Mouse (Mus musculus): ENCODE data around the gene Nup153.

Nup153 gene

DNA sequence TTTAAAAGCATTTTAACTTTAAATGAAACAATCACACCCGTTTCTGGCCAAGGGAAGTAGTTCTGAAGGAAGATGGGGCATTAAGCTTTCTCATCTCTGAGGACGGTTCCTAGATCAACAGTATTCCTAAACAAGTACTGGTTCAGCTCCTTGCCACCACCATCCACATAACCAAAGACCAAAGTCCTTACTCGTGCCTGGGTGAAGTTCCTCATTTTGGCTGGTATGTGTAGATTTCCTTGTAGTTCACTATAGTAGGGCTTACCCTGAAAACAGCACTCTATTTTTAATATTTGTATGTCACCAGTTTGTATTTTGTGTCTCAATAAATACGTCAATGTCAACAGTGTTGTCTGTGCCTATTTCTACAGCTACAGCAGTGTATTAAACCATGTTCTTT is 50.0 kb downstream of the Nup153 start:
- no peak for ATAC-seq (ENCODE audit: insufficient number of reproducible peaks, low FRiP score, low TSS enrichment)

- no peak for ATAC-seq (ENCODE audit: insufficient number of reproducible peaks, low FRiP score, low TSS enrichment)
Observed at GRCm38 (mm10) chr13:46674601-46675000, 53.1 kb downstream of the Nup153 start.

DNA sequence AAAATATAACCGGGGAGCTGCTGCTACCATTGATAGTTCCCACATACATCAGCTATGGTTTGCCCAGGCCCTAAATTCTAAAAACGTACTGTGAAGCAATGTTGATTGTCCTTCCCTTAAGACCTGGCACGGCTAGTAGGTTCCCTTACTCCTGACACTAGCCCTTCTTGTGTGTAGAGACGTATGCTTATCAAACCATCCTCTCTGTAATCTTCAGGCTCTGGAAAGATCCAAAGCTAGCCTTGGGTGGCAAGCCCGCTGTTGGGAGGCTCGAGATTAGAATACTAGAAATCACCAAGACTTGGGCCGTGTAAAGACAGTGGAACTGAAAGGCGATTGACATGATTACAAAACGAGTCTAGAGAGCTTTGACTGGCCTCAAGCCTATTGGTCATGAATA is 57.2 kb downstream of the Nup153 start:
- ATAC-seq (ENCODE audit: insufficient number of reproducible peaks, low FRiP score, low TSS enrichment), result no peak

DNA sequence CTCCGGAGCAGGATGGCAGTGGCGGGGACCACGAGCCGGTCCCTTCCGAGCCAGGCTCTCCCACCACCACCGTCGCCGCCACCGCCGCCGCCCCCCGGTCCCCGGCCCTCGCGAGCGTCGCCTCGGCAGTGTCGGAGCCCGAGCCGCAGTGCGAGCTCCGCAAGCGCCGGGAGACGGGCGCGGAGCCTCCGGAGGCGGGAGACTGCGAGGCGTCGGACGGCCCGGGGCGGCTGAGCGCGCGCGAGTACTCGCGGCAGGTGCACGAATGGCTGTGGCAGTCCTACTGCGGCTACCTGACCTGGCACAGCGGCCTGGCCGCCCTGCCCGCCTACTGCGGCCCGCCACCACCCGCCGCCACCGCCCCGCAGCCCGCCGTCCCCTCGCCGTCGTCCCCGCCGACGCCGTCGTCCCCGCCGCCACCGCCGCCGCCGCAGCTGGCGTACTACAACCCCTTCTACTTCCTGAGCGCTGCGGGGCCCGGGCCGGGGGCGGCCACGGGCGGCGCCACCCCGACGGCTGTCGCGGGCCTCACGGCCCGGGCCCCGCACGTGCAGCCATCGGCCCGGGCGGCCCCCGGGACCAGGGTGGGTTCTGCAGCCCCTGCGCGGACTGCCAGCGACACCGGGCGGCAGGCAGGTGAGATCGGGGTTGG is 58.0 kb downstream of the Nup153 start:
- peak; percentile 34; the same call in 1 of the 2 replicates for ATAC-seq (ENCODE audit: insufficient number of reproducible peaks, low FRiP score, low TSS enrichment)

DNA sequence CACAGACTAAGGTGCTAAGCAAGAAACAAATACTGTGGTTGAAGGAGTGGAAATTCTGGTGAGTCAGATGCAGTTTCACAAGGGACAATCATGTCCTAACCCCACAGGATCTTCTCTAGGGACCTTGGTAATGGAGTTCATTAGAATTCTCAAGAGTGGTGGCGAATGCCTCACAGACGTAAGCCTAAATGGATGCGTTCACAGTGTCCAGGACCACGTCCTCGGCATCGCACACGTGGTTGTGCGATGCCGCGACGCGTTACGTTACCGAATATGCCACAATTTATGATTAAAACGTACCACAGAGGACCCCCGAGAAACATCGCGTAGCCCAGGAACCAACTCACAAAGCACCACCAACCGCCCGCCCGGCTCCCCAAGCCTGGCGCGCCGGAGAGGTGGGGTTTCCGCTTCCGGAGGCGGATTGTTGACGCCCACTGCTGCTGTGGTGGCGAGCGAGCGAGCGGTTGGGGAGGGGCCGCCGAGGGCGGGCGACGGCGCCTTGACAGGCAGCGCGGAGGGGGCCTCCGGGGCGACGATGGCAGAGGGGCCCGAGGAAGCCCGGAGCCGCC is 58.6 kb downstream of the Nup153 start, which contains the start of gene Fam8a1:
TSS of gene Fam8a1 (plus strand) at position 475 of the 572 bp plus-strand sequence.
- ATAC-seq (ENCODE audit: insufficient number of reproducible peaks, low FRiP score, low TSS enrichment), result peak; percentile 93

GRCm38 (mm10) chr13:46663461-46663964 is 64.2 kb downstream of the Nup153 start:
- ATAC-seq (ENCODE audit: insufficient number of reproducible peaks, low FRiP score, low TSS enrichment), result no peak

- ATAC-seq (ENCODE audit: insufficient number of reproducible peaks, low FRiP score, low TSS enrichment), result no peak
Observed at GRCm38 (mm10) chr13:46659211-46659610, 68.5 kb downstream of the Nup153 start.

DNA sequence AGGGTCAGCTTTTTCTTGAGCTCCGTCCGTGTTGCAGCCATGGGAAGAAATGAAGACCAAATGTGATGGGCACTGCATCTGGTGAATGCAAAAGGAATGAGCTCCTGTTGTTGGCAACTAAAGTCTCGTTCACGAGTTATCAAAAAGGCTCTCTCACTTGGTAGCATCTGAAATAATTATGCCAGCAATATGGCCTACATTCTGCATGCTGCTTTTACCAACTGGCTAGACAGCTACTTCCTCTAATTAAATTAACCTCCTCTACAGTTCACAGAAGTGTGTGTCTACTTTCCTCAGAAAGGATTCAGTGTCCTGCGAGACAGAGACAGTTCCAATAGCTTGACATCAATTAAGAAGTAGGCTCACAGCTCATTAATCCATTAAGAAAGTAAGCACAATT is 73.2 kb downstream of the Nup153 start:
- no peak for ATAC-seq (ENCODE audit: insufficient number of reproducible peaks, low FRiP score, low TSS enrichment)

GRCm38 (mm10) chr13:46653671-46654070 is 74.1 kb downstream of the Nup153 start:
- ATAC-seq (ENCODE audit: insufficient number of reproducible peaks, low FRiP score, low TSS enrichment), result no peak

DNA sequence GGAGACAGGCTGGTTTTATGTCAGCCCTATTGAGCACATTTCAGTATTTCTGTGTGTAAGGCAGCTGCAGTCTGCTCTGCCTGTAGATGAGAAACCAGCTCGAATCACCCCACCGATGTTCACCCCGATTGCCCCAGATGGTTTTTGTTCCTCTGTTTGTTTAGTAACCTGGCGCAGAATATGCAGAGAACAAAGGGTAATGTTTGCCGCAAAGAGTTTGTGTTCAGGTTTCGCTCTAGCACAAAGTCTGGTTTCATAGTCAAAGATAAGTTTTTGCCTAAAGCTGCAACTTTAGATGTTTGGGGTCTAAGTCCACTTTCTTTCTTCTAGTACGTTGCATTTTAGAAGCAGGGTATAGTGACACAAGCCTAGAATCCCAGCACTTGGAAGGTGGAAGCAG is 75.1 kb downstream of the Nup153 start:
- ATAC-seq (ENCODE audit: insufficient number of reproducible peaks, low FRiP score, low TSS enrichment), result no peak

GRCm38 (mm10) chr13:46651853-46652252 is 75.9 kb downstream of the Nup153 start:
- ATAC-seq (ENCODE audit: insufficient number of reproducible peaks, low FRiP score, low TSS enrichment), result no peak

- ATAC-seq (ENCODE audit: insufficient number of reproducible peaks, low FRiP score, low TSS enrichment), result no peak
Observed at GRCm38 (mm10) chr13:46645476-46645875, 82.3 kb downstream of the Nup153 start.

DNA sequence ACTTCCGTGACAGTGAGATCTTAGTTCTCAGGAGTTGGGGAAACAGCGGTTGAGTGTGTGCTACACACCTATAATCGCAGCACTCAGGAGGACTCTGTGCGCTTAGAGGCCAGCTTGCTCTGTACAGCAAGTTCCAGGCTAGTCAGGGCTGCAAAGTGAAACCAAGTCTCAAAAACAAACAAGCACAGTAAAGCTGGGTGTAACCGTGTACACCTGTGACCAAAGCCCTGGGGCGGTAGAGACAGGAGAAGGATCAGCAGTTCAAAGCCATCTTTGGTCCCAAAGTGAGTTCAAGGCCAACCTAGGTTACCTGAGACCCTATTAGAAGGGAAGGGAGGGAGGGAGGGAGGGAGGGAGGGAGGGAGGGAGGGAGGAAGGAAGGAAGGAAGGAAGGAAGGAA is 83.6 kb downstream of the Nup153 start:
- ATAC-seq (ENCODE audit: insufficient number of reproducible peaks, low FRiP score, low TSS enrichment), result no peak

- ATAC-seq (ENCODE audit: insufficient number of reproducible peaks, low FRiP score, low TSS enrichment), result no peak
Observed at GRCm38 (mm10) chr13:46642318-46642717, 85.4 kb downstream of the Nup153 start.

DNA sequence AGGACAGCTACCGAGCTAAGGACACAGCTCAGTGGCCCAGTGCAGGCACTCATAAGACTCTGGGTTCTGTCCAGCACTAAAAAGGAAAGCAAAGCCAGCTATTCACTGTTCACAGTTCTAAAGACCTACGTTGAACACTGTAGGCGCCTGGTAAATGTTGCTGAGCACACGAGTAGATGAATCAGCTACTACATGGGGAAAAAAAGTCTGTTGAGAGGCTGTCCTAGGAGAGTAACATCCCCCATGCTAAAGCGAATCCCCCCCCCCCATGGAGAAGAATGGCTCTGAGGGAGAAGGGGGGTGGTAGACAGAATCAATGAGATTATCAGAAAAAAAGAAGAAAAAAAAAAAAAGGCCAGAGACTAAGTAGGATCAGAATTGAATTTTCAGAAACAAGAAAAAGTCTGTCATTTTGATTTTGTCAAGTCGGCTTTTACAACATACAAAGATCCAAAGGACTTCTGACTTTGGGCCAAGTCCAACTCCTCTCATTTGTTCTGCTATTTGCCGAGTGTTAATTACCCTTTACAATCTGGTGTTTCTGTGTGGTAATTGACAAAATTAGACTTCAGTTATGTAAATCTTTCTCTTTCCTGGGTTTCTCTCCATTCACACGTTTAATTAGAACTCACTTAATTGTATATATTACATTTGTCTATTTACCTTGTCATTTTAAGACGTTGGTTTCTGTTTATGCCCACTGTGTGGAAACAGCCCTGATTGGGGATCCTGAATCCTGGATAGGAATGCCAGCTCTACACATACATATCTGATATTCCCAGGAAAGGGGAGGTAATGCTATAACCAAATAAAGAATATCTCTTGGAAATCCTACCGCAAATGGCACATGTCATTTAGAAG is 86.9 kb downstream of the Nup153 start:
- no peak for ATAC-seq (ENCODE audit: insufficient number of reproducible peaks, low FRiP score, low TSS enrichment)

- ATAC-seq (ENCODE audit: insufficient number of reproducible peaks, low FRiP score, low TSS enrichment), result no peak
Observed at GRCm38 (mm10) chr13:46634133-46634488, 93.6 kb downstream of the Nup153 start.

DNA sequence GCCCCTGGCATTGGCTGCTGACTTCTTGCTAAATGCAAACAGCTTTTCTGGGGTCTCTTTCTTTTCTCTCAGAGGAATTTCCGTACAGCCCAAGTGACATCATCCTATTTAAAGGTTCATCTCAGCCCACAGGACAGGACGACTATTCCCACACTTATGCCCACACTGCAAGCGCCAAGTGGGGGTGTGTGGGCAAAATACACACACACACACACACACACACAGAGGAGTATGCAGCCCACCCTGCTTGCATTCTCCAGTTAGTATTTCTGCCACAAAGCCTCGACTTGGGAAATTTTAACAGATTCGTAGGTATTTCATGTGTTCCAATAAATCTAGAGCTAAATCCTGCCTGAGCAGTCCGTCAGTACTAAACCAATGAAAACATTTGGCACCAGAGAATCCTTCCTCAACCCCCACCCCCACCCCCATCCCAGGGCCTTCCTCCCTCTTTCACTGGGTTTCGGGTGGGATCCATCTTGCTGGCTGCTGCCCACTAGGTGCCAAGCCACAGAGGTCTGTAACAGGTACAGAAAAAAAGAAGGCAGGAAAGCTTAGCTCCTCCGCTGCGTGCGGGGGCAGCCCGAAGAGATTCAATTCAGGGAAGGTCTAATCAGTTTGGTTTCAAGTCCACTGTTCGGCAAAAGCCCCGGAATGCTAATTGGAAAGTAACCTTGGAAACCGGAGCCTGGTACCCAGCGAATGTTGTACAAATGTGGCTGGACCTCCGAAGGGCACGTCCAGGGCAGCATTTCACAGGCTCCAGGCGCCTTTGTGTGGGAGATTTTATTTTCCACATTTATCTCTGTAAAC is 94.2 kb downstream of the Nup153 start:
- ATAC-seq (ENCODE audit: insufficient number of reproducible peaks, low FRiP score, low TSS enrichment), result no peak; the same call in 1 of the 2 replicates

DNA sequence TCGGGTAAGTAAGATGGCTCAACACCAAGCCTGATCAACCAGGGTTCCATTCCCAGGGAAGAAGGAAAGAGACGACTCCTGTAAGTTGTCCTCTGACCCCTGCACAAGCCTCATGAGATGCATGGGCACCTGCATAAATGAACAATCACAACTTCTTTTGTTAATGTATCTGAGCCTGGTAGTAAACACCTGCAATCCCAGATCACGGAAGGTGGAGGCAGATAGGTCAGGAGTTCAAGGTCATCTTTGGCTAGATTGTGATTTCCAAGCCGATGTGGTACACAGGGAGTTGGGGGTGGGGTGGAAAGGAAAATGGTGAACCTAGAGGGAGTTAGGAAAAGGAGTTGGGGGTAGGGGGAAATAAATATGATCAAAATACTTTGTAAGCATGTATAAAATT is 94.9 kb downstream of the Nup153 start:
- no peak for ATAC-seq (ENCODE audit: insufficient number of reproducible peaks, low FRiP score, low TSS enrichment)

Data from cerebellum, adult (tissue).